Mouse (Mus musculus) stomach, embryonic 14.5 days (tissue): ENCODE measurements around the gene N4bp3. TPM values are rescaled to one million over a fixed set of nuclear protein-coding genes. Genes with fewer than 3 reads are reported as not detected.

Source experiments
- ATAC-seq: fragments of 200-750 bp; cut with Nextera tagmentation; 2 replicates; pipeline ENCODE4 v1.8.0; 2017; ENCODE audit warnings: low read depth, moderate TSS enrichment; ENCODE audit not compliant: insufficient number of reproducible peaks, insufficient read depth, low FRiP score
- H3K27ac ChIP-seq: fragments of 300-500 bp; sonication (generic); 2 replicates; pipeline ENCODE4 v1.5.1; 2014; ENCODE audit warnings: mild to moderate bottlenecking, low read length, moderate library complexity, mixed read lengths
- H3K27me3 ChIP-seq: fragments of 300-500 bp; sonication (generic); 2 replicates; pipeline ENCODE4 v1.6.1; 2014; ENCODE audit warnings: low read length, control low read depth, mixed read lengths; ENCODE audit not compliant: control insufficient read depth, insufficient read depth
- H3K36me3 ChIP-seq: fragments of 300-500 bp; sonication (generic); 2 replicates; pipeline ENCODE4 v1.6.1; 2014; ENCODE audit warnings: mild to moderate bottlenecking, control low read depth, low read length, moderate library complexity, mixed read lengths; ENCODE audit not compliant: control insufficient read depth, insufficient read depth
- H3K4me1 ChIP-seq: fragments of 300-500 bp; sonication (generic); 2 replicates; pipeline ENCODE4 v1.6.1; 2014; ENCODE audit warnings: low read length, control low read depth, mixed read lengths; ENCODE audit not compliant: control insufficient read depth, insufficient read depth
- H3K4me2 ChIP-seq: fragments of 300-500 bp; sonication (generic); replicated peaks from 2 replicates; pipeline ENCODE4 v1.6.1; 2014; ENCODE audit warnings: low read depth, low read length, control low read depth
- H3K4me3 ChIP-seq: fragments of 300-500 bp; sonication (generic); 2 replicates; pipeline ENCODE4 v1.5.1; 2014; ENCODE audit warnings: low read depth, low read length, control low read depth
- H3K9ac ChIP-seq: fragments of 300-500 bp; sonication (generic); replicated peaks from 2 replicates; pipeline ENCODE4 v1.6.1; 2014; ENCODE audit warnings: low read depth, mild to moderate bottlenecking, control low read depth, low read length, moderate library complexity, mixed read lengths
- H3K9me3 ChIP-seq: fragments of 300-500 bp; sonication (generic); 2 replicates; pipeline ENCODE4 v1.6.1; 2016; ENCODE audit warnings: low read depth, low read length, control low read depth; ENCODE audit not compliant: control insufficient read depth
- WGBS: fragments of 180-500 bp; shearing (Covaris S2); extraction: QIAGEN DNeasy Blood & Tissue Kit; methylation state at CpG from one replicate; pipeline ENCODE4 v1.1.7; 2014; 5-methylcytosine and 5-hydroxymethylcytosine counted together
- polyA plus RNA-seq: library from polyadenylated mRNA; unstranded; fragments of >200 nt; fragmentation: Nextera tagmentation; extraction: Ambion mirVana; gene quantifications from 2 replicates; pipeline ENCODE4 v1.2.1, GENCODE M21; 2014

The N4bp3 gene
- polyA plus RNA-seq, 1 experiment from 2014 or later, result 12.7 TPM

GRCm38 (mm10) chr11:51649111-51649888 is 1.3 kb downstream of the N4bp3 start:
- Histone ChIP-seq H3K9me3 (no peaks in the 10 kb centered on the region), H3K4me2 (peak overlapping the region; percentile 98), H3K9ac (no peak overlapping the region), H3K4me1 (peaks cover 14% of the 10 kb centered on the region), H3K27ac (no peak overlapping the region), H3K36me3 (no peaks in the 10 kb centered on the region; the same call in 1 of the 2 replicates), H3K27me3 (no peaks in the 10 kb centered on the region), H3K4me3 (peak overlapping the region; percentile 67; the same call in 1 of the 2 replicates)
- no peak for ATAC-seq
- 33% methylated on average over 11 of the region's 11 CpGs for WGBS

GRCm38 (mm10) chr11:51648566-51648965 is 2.1 kb downstream of the N4bp3 start:
- Histone ChIP-seq H3K9ac (no peak overlapping the region), H3K9me3 (no peaks in the 10 kb centered on the region), H3K27ac (peak overlapping the region; percentile 2; the same call in 1 of the 2 replicates), H3K4me2 (peak overlapping the region; percentile 15; the same call in 1 of the 2 replicates), H3K27me3 (no peaks in the 10 kb centered on the region), H3K4me1 (peaks cover 14% of the 10 kb centered on the region), H3K4me3 (peak overlapping the region; percentile 67; the same call in 1 of the 2 replicates), H3K36me3 (no peaks in the 10 kb centered on the region; the same call in 1 of the 2 replicates)
- ATAC-seq, result no peak
- WGBS, result 32% methylated on average over 3 of the region's 3 CpGs

- H3K9ac ChIP-seq, result no peak overlapping the region
- no peaks in the 10 kb centered on the region for H3K9me3 ChIP-seq
- H3K4me1 ChIP-seq, result peaks cover 14% of the 10 kb centered on the region
- no peaks in the 10 kb centered on the region; the same call in 1 of the 2 replicates for H3K36me3 ChIP-seq
- H3K4me2 ChIP-seq, result no peak overlapping the region
- H3K27me3 ChIP-seq, result no peaks in the 10 kb centered on the region
- peak overlapping the region; percentile 49; the same call in 1 of the 2 replicates for H3K27ac ChIP-seq
- WGBS, result 66% methylated on average over 15 of the region's 15 CpGs
- no peak overlapping the region for H3K4me3 ChIP-seq
- no peak for ATAC-seq
Measured at GRCm38 (mm10) chr11:51646751-51647667, 3.6 kb downstream of the N4bp3 start.

GRCm38 (mm10) chr11:51646245-51646644 is 4.4 kb downstream of the N4bp3 start:
- 75% methylated on average over 7 of the region's 7 CpGs for WGBS
- ATAC-seq, result no peak
- H3K4me2 ChIP-seq, result no peak overlapping the region
- H3K9ac ChIP-seq, result no peak overlapping the region
- H3K9me3 ChIP-seq, result no peaks in the 10 kb centered on the region
- no peak overlapping the region for H3K4me3 ChIP-seq
- H3K27ac ChIP-seq, result peak overlapping the region; percentile 39; the same call in 1 of the 2 replicates
- no peaks in the 10 kb centered on the region; the same call in 1 of the 2 replicates for H3K36me3 ChIP-seq
- no peaks in the 10 kb centered on the region for H3K27me3 ChIP-seq
- H3K4me1 ChIP-seq, result peaks cover 14% of the 10 kb centered on the region

GRCm38 (mm10) chr11:51645293-51645692 is 5.3 kb downstream of the N4bp3 start:
- 67% methylated on average over 13 of the region's 13 CpGs for WGBS
- peaks cover 14% of the 10 kb centered on the region for H3K4me1 ChIP-seq
- H3K36me3 ChIP-seq, result no peaks in the 10 kb centered on the region; the same call in 1 of the 2 replicates
- ATAC-seq, result no peak
- H3K27me3 ChIP-seq, result no peaks in the 10 kb centered on the region
- no peak overlapping the region; the same call in 1 of the 2 replicates for H3K27ac ChIP-seq
- 0 out of 2 replicates have a peak overlapping the region, but pooled peaks have one; percentile 3 for H3K9ac ChIP-seq
- H3K9me3 ChIP-seq, result no peaks in the 10 kb centered on the region
- H3K4me2 ChIP-seq, result no peak overlapping the region
- no peak overlapping the region for H3K4me3 ChIP-seq

- H3K4me2 ChIP-seq, result no peak overlapping the region
- 89% methylated on average over 16 of the region's 16 CpGs for WGBS
- no peak overlapping the region for H3K4me3 ChIP-seq
- H3K27me3 ChIP-seq, result no peaks in the 10 kb centered on the region
- H3K9me3 ChIP-seq, result no peaks in the 10 kb centered on the region
- no peak overlapping the region for H3K9ac ChIP-seq
- H3K36me3 ChIP-seq, result no peaks in the 10 kb centered on the region; the same call in 1 of the 2 replicates
- peaks cover 10% of the 10 kb centered on the region for H3K4me1 ChIP-seq
- no peak overlapping the region for H3K27ac ChIP-seq
- no peak for ATAC-seq
Measured at GRCm38 (mm10) chr11:51644217-51644616, 6.4 kb downstream of the N4bp3 start.

- no peaks in the 10 kb centered on the region for H3K27me3 ChIP-seq
- no peaks in the 10 kb centered on the region for H3K9me3 ChIP-seq
- peaks cover 7% of the 10 kb centered on the region for H3K4me1 ChIP-seq
- H3K27ac ChIP-seq, result no peak overlapping the region
- 51% methylated on average over 15 of the region's 15 CpGs for WGBS
- H3K4me2 ChIP-seq, result no peak overlapping the region
- no peaks in the 10 kb centered on the region; the same call in 1 of the 2 replicates for H3K36me3 ChIP-seq
- no peak for ATAC-seq
- H3K4me3 ChIP-seq, result no peak overlapping the region
- H3K9ac ChIP-seq, result no peak overlapping the region
Measured at GRCm38 (mm10) chr11:51643761-51644160, 6.9 kb downstream of the N4bp3 start.

GRCm38 (mm10) chr11:51643202-51643601 is 7.4 kb downstream of the N4bp3 start:
- Histone ChIP-seq H3K4me1 (peaks cover 2% of the 10 kb centered on the region), H3K27me3 (no peaks in the 10 kb centered on the region), H3K4me2 (no peak overlapping the region), H3K27ac (no peak overlapping the region), H3K4me3 (no peak overlapping the region), H3K9ac (no peak overlapping the region), H3K9me3 (no peaks in the 10 kb centered on the region), H3K36me3 (no peaks in the 10 kb centered on the region; the same call in 1 of the 2 replicates)
- WGBS, result 68% methylated on average over 9 of the region's 9 CpGs
- no peak for ATAC-seq
